Mouse (Mus musculus): Measurements from ENCODE around the gene Fndc3b. TPM values are rescaled to one million over a fixed set of nuclear protein-coding genes. Genes with fewer than 3 reads are reported as not detected.

Gene Fndc3b
- polyA plus RNA-seq, 2 experiments = 4.2 to 5.5 TPM

DNA sequence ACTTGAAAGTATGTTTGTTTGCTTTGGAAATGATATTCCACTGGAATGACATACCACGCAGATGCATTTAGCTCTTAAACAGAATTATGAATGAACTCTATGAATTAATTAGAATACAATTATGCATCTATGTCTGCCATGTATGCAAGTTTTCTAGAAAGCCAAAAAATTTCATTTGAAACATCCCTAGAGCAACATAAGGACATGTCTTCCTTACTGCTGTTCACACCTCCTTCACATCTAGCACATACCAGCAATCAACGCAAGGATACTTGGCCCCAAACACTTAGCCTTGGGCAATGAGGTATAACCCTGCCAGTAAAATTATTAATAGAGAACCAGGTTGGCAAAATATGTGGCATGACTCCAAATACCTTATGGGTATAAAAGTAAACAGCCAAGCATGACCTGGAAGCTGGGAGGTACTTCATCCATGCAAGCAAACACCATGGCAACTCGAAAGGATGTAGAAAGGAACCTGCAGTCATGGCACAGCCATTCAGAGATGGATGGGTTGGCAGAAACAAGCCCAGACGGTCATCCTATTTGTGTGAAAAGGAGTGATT is 52.8 kb downstream of the Fndc3b start:
- Histone ChIP-seq H3K27ac (no peak overlapping the region), H3K4me1 (replicated peaks; ENCODE audit: control insufficient read depth in 2 of 2, insufficient read depth in 2 of 2, low read length in 1 of 2) (peaks cover 3 to 25% of the 10 kb centered on the region in 2 experiments; a peak in 3 of 4 replicates), H3K4me2 (ENCODE audit: low read depth) (no peak overlapping the region), H3K36me3 (replicated peaks; ENCODE audit: control insufficient read depth, insufficient read depth, low read depth) (no peaks in the 10 kb centered on the region), H3K4me3 (ENCODE audit: insufficient read depth in 1 of 2, low read depth in 2 of 2, low read length in 2 of 2) (no peak overlapping the region), H3K9ac (replicated peaks) (no peak overlapping the region), H3K9me3 (ENCODE audit: control insufficient read depth, low read length) (no peaks in the 10 kb centered on the region), H3K27me3 (ENCODE audit: control insufficient read depth, insufficient read depth, low read length) (no peaks in the 10 kb centered on the region)
- DNase-seq (ENCODE audit: low read depth in 3 of 3, low spot score in 3 of 3) (no peak), ATAC-seq (ENCODE audit: insufficient read depth) (no peak)
- 64% methylated on average over 4 of the region's 4 CpGs for WGBS (ENCODE audit: insufficient replicate concordance)
- no peak for TF ChIP-seq CTCF (IDR thresholded peaks at IDR 0.05; ENCODE audit: low read depth)
- TF ChIP-seq EP300 (IDR thresholded peaks at IDR 0.05; ENCODE audit: low read depth) = no peak

DNA sequence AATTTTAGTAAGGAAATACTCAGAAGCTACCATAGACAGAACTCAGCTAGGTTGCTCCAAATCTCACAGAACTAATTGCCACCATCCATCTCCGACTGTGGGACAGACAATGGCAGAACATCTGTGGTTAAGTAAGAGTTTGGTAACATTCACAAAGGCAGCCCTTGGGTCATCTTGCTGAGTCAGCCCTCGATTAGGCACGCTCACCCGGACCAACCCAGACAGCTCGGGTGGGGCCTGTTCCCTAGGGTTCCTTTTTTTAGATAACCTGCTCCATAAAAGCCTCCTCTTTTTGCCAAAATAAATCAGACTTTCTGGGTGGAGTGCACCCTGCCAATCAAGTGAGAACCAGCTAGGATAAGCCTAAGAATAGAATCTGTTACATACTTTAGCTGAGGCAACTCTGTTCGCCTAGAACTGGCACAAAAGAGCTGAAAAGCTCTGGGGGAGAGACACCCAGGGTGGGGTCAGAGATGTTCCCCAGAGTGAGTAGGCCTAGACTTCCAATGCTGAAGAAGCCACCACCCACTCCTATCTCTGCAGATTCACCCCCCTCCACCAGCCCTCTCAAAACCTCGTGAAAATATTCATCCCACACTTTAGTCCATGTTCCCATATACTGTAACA is 54.2 kb downstream of the Fndc3b start:
- H3K4me2 ChIP-seq (ENCODE audit: low read depth) = no peak overlapping the region
- no peak overlapping the region for H3K9ac ChIP-seq (replicated peaks)
- no peaks in the 10 kb centered on the region for H3K9me3 ChIP-seq (ENCODE audit: control insufficient read depth, low read length)
- ATAC-seq (ENCODE audit: insufficient read depth) (peak; percentile 41; the same call in 1 of the 2 replicates), DNase-seq (ENCODE audit: low read depth in 3 of 3, low spot score in 3 of 3) (peak in 1 of 3 experiments; percentile 19)
- no peak overlapping the region for H3K27ac ChIP-seq
- peaks cover 4 to 30% of the 10 kb centered on the region in 2 experiments; a peak in 2 of 4 replicates for H3K4me1 ChIP-seq (replicated peaks; ENCODE audit: control insufficient read depth in 2 of 2, insufficient read depth in 2 of 2, low read length in 1 of 2)
- WGBS (ENCODE audit: insufficient replicate concordance) = 14% methylated on average over 7 of the region's 7 CpGs
- TF ChIP-seq EP300 (IDR thresholded peaks at IDR 0.05; ENCODE audit: low read depth) (no peak), CTCF (IDR thresholded peaks at IDR 0.05; ENCODE audit: low read depth) (no peak)
- no peaks in the 10 kb centered on the region for H3K36me3 ChIP-seq (replicated peaks; ENCODE audit: control insufficient read depth, insufficient read depth, low read depth)
- no peaks in the 10 kb centered on the region for H3K27me3 ChIP-seq (ENCODE audit: control insufficient read depth, insufficient read depth, low read length)
- no peak overlapping the region for H3K4me3 ChIP-seq (ENCODE audit: insufficient read depth in 1 of 2, low read depth in 2 of 2, low read length in 2 of 2)

DNA sequence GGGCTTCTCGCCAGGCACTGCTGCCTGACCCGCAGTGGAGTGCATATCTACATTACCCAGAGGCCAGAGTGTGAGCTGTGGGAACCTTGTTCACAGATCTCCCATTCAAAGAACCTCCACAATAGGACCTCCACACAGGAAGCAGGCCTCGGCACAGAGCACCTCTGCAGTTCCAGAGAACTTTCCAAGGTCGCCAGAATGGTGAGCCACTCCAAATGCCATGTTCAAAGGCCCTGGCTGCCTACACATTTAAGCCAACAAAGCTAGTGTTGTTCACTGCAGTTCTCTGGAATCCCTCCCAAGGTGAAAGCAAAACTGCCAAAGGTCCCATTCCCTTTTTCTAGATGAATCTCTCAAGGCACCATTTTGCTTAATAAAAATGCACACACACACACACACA is 55.4 kb downstream of the Fndc3b start:
- no peak overlapping the region for H3K9ac ChIP-seq (replicated peaks)
- H3K9me3 ChIP-seq (ENCODE audit: control insufficient read depth, low read length) = no peaks in the 10 kb centered on the region
- TF ChIP-seq CTCF (IDR thresholded peaks at IDR 0.05; ENCODE audit: low read depth) (no peak), EP300 (IDR thresholded peaks at IDR 0.05; ENCODE audit: low read depth) (no peak)
- no peak overlapping the region for H3K27ac ChIP-seq
- no peak overlapping the region for H3K4me3 ChIP-seq (ENCODE audit: insufficient read depth in 1 of 2, low read depth in 2 of 2, low read length in 2 of 2)
- H3K4me1 ChIP-seq (replicated peaks; ENCODE audit: control insufficient read depth in 2 of 2, insufficient read depth in 2 of 2, low read length in 1 of 2) = peaks cover 7 to 38% of the 10 kb centered on the region in 2 experiments; a peak in 3 of 4 replicates
- H3K36me3 ChIP-seq (replicated peaks; ENCODE audit: control insufficient read depth, insufficient read depth, low read depth) = no peaks in the 10 kb centered on the region
- no peaks in the 10 kb centered on the region for H3K27me3 ChIP-seq (ENCODE audit: control insufficient read depth, insufficient read depth, low read length)
- H3K4me2 ChIP-seq (ENCODE audit: low read depth) = no peak overlapping the region
- WGBS (ENCODE audit: insufficient replicate concordance) = 29% methylated on average over 4 of the region's 4 CpGs
- ATAC-seq (ENCODE audit: insufficient read depth) (no peak), DNase-seq (ENCODE audit: low read depth in 3 of 3, low spot score in 3 of 3) (no peak)

DNA sequence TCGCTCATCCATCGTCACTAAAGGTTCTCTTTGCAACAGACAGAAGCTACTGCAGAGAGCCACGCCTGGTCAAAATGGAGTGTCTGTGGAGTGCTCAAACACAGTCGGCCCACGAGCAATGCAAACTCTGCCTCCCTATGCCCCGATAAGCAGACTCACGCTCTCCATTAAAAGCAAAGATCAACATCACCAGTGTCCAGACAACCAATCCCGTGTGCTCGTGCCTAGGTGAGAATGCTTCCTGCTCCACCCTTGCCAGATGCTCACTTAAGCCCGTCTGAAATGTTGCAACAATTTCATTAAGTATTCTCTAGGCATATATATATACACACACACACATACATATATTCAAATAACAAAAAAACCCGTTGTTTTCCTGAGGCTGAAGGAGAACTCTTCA is 56.1 kb downstream of the Fndc3b start:
- Histone ChIP-seq H3K4me1 (replicated peaks; ENCODE audit: control insufficient read depth in 2 of 2, insufficient read depth in 2 of 2, low read length in 1 of 2) (peaks cover 7 to 39% of the 10 kb centered on the region in 2 experiments; a peak in 3 of 4 replicates), H3K4me3 (ENCODE audit: insufficient read depth in 1 of 2, low read depth in 2 of 2, low read length in 2 of 2) (no peak overlapping the region), H3K9me3 (ENCODE audit: control insufficient read depth, low read length) (no peaks in the 10 kb centered on the region), H3K36me3 (replicated peaks; ENCODE audit: control insufficient read depth, insufficient read depth, low read depth) (no peaks in the 10 kb centered on the region), H3K4me2 (ENCODE audit: low read depth) (no peak overlapping the region), H3K27ac (no peak overlapping the region), H3K9ac (replicated peaks) (no peak overlapping the region), H3K27me3 (ENCODE audit: control insufficient read depth, insufficient read depth, low read length) (no peaks in the 10 kb centered on the region)
- ATAC-seq (ENCODE audit: insufficient read depth) = no peak
- WGBS (ENCODE audit: insufficient replicate concordance) = 61% methylated on average over 11 of the region's 11 CpGs
- TF ChIP-seq CTCF (IDR thresholded peaks at IDR 0.05; ENCODE audit: low read depth) = no peak
- no peak for TF ChIP-seq EP300 (IDR thresholded peaks at IDR 0.05; ENCODE audit: low read depth)
- DNase-seq (ENCODE audit: low read depth in 3 of 3, low spot score in 3 of 3) = no peak

DNA sequence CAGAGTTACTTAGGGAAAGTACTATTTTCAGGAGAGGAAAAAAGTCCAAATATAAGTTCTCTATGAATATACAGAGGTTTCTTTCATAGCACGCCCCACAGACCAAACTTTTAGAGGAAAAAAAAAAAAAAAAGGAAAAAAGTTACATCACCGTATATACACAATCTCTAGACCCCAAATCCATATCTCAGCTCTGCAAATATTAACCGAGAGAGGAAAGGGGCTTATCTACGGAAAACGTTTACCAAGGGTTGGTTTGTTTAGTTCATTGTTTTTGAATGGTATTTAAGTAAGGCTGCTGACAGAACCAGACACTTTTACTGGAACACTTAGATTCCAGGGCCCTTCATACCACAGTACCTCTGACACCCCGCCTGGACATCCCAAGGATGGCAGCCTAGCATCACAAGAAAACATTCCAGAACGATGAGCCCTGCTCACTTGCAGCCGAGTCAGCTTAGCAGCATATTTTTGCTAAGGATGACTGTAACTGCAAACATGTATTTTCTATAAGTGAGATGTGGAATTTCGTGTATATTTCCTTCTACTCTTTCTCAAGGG is 58.6 kb downstream of the Fndc3b start:
- H3K27ac ChIP-seq = no peak overlapping the region

More for the DNA sequence above, 58.6 kb downstream of the Fndc3b start:
- no peak overlapping the region for H3K4me3 ChIP-seq (ENCODE audit: insufficient read depth in 1 of 2, low read depth in 2 of 2, low read length in 2 of 2)
- no peaks in the 10 kb centered on the region for H3K9me3 ChIP-seq (ENCODE audit: control insufficient read depth, low read length)
- no peak overlapping the region for H3K9ac ChIP-seq (replicated peaks)
- TF ChIP-seq CTCF (IDR thresholded peaks at IDR 0.05; ENCODE audit: low read depth) (no peak), EP300 (IDR thresholded peaks at IDR 0.05; ENCODE audit: low read depth) (peak; percentile 42)
- no peak overlapping the region for H3K4me2 ChIP-seq (ENCODE audit: low read depth)
- no peaks in the 10 kb centered on the region for H3K36me3 ChIP-seq (replicated peaks; ENCODE audit: control insufficient read depth, insufficient read depth, low read depth)
- 23% methylated on average over 9 of the region's 9 CpGs for WGBS (ENCODE audit: insufficient replicate concordance)
- no peaks in the 10 kb centered on the region for H3K27me3 ChIP-seq (ENCODE audit: control insufficient read depth, insufficient read depth, low read length)
- DNase-seq (ENCODE audit: low read depth in 3 of 3, low spot score in 3 of 3) = no peak
- peaks cover 7 to 42% of the 10 kb centered on the region in 2 experiments; a peak in 3 of 4 replicates for H3K4me1 ChIP-seq (replicated peaks; ENCODE audit: control insufficient read depth in 2 of 2, insufficient read depth in 2 of 2, low read length in 1 of 2)
- ATAC-seq (ENCODE audit: insufficient read depth) = no peak

All from liver, embryonic 14.5 days (tissue).